Mouse (Mus musculus): ENCODE data around the gene Ift43. TPM values are rescaled to one million over a fixed set of nuclear protein-coding genes. Genes with fewer than 3 reads are reported as not detected.

The Ift43 gene
- polyA plus RNA-seq, 1 experiment from 2014 or later: 35.2 TPM

DNA sequence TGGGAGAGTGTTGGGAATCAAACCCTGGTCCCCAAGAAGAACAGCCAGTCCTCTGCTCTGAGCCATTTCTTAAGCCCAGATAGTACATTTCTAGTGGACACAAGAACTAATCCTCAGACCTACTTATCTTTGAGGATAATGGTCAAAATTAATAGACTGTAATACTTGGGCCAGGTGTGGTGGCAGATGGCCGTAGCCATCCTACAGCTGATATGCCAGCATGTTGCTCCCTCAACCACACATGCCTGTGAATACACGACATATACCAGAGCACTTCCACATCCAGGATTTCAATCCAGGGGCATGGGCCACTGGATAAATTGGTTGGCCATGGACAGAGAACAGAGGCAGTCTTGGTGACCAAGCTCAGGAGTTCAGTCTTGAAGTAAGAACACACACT is 27.0 kb upstream of the Ift43 start:
- WGBS: 82% methylated on average over 2 of the region's 2 CpGs
- no peak for ATAC-seq (ENCODE audit: low FRiP score)
- Histone ChIP-seq H3K4me2 (no peak overlapping the region), H3K36me3 (peaks cover 13% of the 10 kb centered on the region; the same call in 1 of the 2 replicates), H3K27me3 (replicated peaks) (no peaks in the 10 kb centered on the region), H3K9me3 (replicated peaks) (no peaks in the 10 kb centered on the region), H3K9ac (replicated peaks) (no peak overlapping the region), H3K27ac (replicated peaks) (no peak overlapping the region), H3K4me3 (replicated peaks) (no peak overlapping the region), H3K4me1 (no peaks in the 10 kb centered on the region)

DNA sequence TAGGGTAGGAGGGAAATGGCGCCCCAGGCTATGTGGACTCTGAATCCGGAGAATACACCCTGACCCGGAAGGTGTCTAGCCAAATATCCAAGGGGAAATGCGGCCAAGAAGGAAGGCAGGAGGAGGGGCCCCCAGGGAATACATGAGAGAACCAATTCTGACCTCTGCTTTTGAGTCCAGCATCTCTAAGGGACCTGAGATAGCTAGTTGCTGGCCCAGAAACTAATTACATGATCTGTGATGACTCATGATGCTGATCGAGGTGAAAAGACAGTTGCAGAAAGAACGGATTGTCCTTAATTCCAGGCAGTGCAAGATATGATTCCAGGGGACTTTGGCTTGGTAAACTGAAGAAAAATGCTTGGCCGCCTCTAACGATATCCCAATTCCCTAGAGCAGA is 25.4 kb upstream of the Ift43 start:
- no peak for ATAC-seq (ENCODE audit: low FRiP score)
- Histone ChIP-seq H3K4me3 (replicated peaks) (no peak overlapping the region), H3K4me2 (no peak overlapping the region), H3K27me3 (replicated peaks) (no peaks in the 10 kb centered on the region), H3K36me3 (peaks cover 15% of the 10 kb centered on the region; the same call in 1 of the 2 replicates), H3K9ac (replicated peaks) (no peak overlapping the region), H3K27ac (replicated peaks) (no peak overlapping the region), H3K9me3 (replicated peaks) (no peaks in the 10 kb centered on the region), H3K4me1 (no peaks in the 10 kb centered on the region)
- WGBS: 92% methylated on average over 8 of the region's 8 CpGs

DNA sequence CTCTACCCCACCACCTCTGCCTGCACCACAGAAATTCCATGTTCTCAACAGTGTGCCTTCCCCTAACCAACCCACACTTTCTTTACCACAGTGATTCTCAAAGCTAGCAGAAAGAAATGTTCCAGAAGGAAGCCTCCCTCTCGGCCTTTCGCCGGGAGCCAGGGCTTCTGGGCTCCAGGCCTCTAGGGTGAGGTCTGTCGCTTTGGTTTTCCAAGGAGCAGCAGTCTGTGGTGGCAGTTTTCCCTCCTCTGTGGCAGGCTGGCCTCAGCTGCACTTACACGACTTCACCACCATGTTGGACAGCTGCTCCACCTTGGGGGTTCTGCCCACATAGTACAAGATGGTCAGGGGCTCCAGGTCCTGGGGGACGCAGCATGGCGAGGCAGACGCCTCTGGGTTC is 24.8 kb upstream of the Ift43 start:
- no peaks in the 10 kb centered on the region for H3K9me3 ChIP-seq (replicated peaks)
- H3K27ac ChIP-seq (replicated peaks): no peak overlapping the region
- H3K27me3 ChIP-seq (replicated peaks): no peaks in the 10 kb centered on the region
- no peak overlapping the region for H3K9ac ChIP-seq (replicated peaks)
- no peak for ATAC-seq (ENCODE audit: low FRiP score)
- H3K4me3 ChIP-seq (replicated peaks): no peak overlapping the region
- no peak overlapping the region for H3K4me2 ChIP-seq
- WGBS: 83% methylated on average over 8 of the region's 8 CpGs
- no peaks in the 10 kb centered on the region for H3K4me1 ChIP-seq
- peaks cover 16% of the 10 kb centered on the region; the same call in 1 of the 2 replicates for H3K36me3 ChIP-seq

DNA sequence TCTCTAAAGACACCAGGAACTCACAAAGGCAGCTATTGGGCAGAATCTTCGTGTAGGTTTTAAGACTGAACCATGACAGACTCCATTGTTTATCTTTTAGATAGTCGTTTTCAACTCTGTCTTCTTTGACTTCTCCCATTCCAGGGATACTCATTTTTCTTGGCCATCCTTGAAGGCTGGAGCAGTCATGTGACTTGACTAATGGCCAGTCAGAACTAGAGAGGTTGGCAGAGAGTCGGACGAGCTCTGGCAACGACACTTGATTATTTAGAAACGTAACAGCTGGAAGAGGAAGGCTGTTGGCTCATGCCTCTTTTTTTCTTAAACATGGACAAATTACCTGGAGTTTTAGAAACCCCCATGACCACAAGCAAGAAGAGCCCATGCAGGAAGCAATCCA is 23.0 kb upstream of the Ift43 start:
- no peak overlapping the region for H3K4me3 ChIP-seq (replicated peaks)
- H3K36me3 ChIP-seq: peaks cover 16% of the 10 kb centered on the region; the same call in 1 of the 2 replicates
- no peaks in the 10 kb centered on the region for H3K27me3 ChIP-seq (replicated peaks)
- no peaks in the 10 kb centered on the region for H3K9me3 ChIP-seq (replicated peaks)
- H3K27ac ChIP-seq (replicated peaks): no peak overlapping the region
- 82% methylated on average over 6 of the region's 6 CpGs for WGBS
- no peak overlapping the region for H3K4me2 ChIP-seq
- no peaks in the 10 kb centered on the region for H3K4me1 ChIP-seq
- no peak overlapping the region for H3K9ac ChIP-seq (replicated peaks)
- ATAC-seq (ENCODE audit: low FRiP score): no peak

DNA sequence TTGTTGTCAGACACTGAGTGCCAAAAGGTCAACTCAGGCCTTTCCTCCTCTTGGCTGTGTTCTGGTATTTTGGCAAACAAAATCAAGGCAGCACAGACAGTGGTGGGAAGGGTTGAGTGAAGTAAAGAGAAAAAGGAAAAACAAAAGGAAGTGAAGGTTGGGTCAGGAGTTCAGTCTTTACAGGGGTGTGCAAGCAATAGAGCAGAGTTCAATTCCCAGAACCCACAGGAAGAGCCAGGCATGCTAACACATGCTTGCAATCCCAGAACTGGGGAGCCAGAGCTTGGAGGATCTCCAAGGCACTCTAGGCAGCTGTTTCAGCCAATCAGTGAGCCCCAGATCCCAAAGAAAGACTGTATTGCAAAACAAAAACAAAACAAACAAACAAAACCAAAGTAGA is 17.5 kb upstream of the Ift43 start:
- H3K4me2 ChIP-seq: no peak overlapping the region
- no peaks in the 10 kb centered on the region for H3K27me3 ChIP-seq (replicated peaks)
- H3K9me3 ChIP-seq (replicated peaks): no peaks in the 10 kb centered on the region
- no peak overlapping the region for H3K27ac ChIP-seq (replicated peaks)
- no peaks in the 10 kb centered on the region for H3K4me1 ChIP-seq
- H3K4me3 ChIP-seq (replicated peaks): no peak overlapping the region
- no peak for ATAC-seq (ENCODE audit: low FRiP score)
- 0 out of 2 replicates have a peak, but pooled peaks cover 2% of the 10 kb centered on the region for H3K36me3 ChIP-seq
- H3K9ac ChIP-seq (replicated peaks): no peak overlapping the region

DNA sequence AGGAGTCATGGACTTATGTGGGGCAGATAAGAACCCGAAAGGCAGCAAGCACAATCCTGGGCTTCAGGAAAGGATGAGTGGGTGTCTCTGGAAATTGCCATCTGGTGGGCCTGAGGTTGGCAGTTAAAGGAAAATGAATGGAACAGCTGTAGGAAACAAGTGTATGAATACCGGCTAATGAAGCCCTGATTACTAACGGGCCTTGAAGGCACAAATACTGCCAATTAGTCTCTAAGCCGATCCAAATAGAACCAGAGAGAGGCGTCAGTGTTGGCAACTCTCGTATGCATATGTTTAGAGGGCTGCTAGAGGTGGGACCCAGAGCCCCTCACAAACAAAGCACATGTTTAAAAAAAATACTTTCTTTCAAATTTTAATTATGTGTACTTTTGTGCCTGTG is 10.9 kb upstream of the Ift43 start:
- Histone ChIP-seq H3K4me1 (peaks cover 12% of the 10 kb centered on the region), H3K36me3 (no peaks in the 10 kb centered on the region), H3K9me3 (replicated peaks) (no peaks in the 10 kb centered on the region), H3K27ac (replicated peaks) (no peak overlapping the region), H3K9ac (replicated peaks) (no peak overlapping the region), H3K4me2 (no peak overlapping the region), H3K27me3 (replicated peaks) (peaks cover 3% of the 10 kb centered on the region; the same call in 1 of the 2 replicates), H3K4me3 (replicated peaks) (no peak overlapping the region)
- 54% methylated on average over 6 of the region's 6 CpGs for WGBS
- no peak for ATAC-seq (ENCODE audit: low FRiP score)

DNA sequence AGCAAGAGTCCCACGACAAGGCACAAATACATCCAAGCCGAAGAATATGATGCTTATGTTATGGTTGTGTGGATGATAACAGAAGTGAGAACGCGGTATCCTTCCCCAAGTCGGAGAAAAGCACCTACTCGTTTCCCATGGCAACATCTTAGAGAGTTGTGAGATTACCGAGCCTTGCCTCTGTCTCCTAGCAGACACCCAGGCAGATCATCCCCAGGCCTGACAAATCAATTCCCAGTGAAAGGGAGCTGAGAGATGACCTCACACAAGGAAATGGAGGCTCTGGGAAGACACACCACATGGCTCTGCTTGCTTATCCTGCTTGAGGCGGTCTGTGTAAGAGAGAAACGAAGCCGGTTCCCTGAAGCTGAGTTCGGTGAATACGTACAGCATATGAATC is 7.7 kb upstream of the Ift43 start:
- Histone ChIP-seq H3K9ac (replicated peaks) (no peak overlapping the region), H3K4me1 (peaks cover 39% of the 10 kb centered on the region), H3K4me2 (no peak overlapping the region), H3K36me3 (no peaks in the 10 kb centered on the region), H3K4me3 (replicated peaks) (no peak overlapping the region), H3K9me3 (replicated peaks) (no peaks in the 10 kb centered on the region), H3K27ac (replicated peaks) (no peak overlapping the region), H3K27me3 (replicated peaks) (peaks cover 3% of the 10 kb centered on the region; the same call in 1 of the 2 replicates)
- WGBS: 88% methylated on average over 12 of the region's 12 CpGs
- no peak for ATAC-seq (ENCODE audit: low FRiP score)

DNA sequence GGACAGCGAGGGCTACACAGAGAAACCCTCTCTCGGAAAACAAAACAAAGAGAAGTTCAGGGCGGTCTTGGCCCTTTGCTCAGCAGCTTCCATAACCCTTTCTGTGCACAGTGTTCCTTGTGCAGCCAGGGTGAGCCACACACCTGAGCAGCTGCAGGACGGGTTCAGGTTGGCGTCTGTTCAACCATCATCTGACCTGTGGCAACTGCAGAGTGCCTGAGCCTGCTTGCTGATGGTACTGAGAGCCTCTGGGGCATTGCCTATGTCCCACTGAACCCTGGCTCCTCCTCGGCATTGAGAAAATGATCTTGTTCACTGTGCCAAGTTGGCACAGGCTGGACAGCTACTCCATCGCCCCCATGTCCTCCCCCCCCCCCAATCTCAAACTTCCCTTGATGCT is 7.0 kb upstream of the Ift43 start:
- H3K4me3 ChIP-seq (replicated peaks): no peak overlapping the region
- no peaks in the 10 kb centered on the region for H3K9me3 ChIP-seq (replicated peaks)
- ATAC-seq (ENCODE audit: low FRiP score): no peak
- H3K4me1 ChIP-seq: peaks cover 39% of the 10 kb centered on the region
- H3K36me3 ChIP-seq: no peaks in the 10 kb centered on the region
- no peak overlapping the region for H3K9ac ChIP-seq (replicated peaks)
- H3K4me2 ChIP-seq: peak overlapping the region; percentile 99; the same call in 1 of the 2 replicates
- 84% methylated on average over 7 of the region's 7 CpGs for WGBS
- H3K27me3 ChIP-seq (replicated peaks): peaks cover 3% of the 10 kb centered on the region; the same call in 1 of the 2 replicates
- no peak overlapping the region for H3K27ac ChIP-seq (replicated peaks)

DNA sequence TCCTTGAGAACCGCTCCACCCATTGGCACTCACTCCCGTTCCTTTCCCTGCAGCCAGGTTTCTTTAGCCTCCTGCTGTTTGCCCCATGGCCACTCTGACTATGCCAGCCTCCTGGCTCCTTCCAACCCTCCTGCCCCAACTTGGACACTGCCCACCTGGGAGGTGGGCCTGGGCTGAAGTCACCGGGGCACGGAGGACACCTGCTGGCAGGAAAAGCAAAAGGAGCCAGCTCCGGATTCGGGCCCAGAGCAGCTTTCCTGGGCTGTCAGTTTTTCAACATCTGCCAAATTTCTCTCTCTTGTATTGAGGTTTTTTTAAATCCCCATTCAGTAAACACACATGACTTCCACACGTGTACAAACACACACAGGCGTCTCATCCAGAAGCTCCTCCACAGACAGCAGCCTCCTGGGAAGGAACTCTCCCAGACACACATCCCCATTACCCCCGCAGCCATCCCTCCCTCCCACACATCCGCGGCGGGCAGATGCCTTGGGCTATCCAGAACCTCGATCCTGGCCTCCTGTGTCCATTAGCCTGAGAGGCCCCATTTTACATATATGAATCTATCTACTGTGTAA is 5.9 kb upstream of the Ift43 start:
- Histone ChIP-seq H3K4me1 (peaks cover 39% of the 10 kb centered on the region), H3K4me2 (peak overlapping the region; percentile 99), H3K27ac (replicated peaks) (no peak overlapping the region), H3K27me3 (replicated peaks) (peaks cover 8% of the 10 kb centered on the region), H3K4me3 (replicated peaks) (peak overlapping the region; percentile 56), H3K9ac (replicated peaks) (peak overlapping the region; percentile 23; the same call in 1 of the 2 replicates), H3K36me3 (no peaks in the 10 kb centered on the region), H3K9me3 (replicated peaks) (no peaks in the 10 kb centered on the region)
- ATAC-seq (ENCODE audit: low FRiP score): no peak
- WGBS: 11% methylated on average over 13 of the region's 13 CpGs

DNA sequence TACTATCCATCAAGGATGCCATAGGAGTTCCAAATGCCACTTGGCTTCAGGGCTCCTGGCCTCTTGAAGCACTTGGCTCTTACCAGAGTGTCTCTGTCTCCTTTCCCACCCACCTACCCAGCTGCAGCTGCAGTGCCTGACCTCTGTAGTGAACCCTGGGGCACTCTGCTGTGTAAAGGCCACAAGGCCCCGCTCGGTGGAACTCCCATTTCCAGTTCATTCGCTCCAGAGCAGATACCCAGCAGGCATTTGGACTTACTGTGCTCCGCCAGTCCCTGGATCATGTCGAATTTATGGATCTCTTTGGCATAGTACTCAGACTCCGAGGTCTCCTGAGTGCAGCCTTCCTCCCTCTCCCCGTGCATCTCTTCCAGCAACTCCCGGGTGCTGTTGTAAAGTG is 5.0 kb upstream of the Ift43 start:
- Histone ChIP-seq H3K4me3 (replicated peaks) (peak overlapping the region; percentile 56), H3K9me3 (replicated peaks) (no peaks in the 10 kb centered on the region)

DNA sequence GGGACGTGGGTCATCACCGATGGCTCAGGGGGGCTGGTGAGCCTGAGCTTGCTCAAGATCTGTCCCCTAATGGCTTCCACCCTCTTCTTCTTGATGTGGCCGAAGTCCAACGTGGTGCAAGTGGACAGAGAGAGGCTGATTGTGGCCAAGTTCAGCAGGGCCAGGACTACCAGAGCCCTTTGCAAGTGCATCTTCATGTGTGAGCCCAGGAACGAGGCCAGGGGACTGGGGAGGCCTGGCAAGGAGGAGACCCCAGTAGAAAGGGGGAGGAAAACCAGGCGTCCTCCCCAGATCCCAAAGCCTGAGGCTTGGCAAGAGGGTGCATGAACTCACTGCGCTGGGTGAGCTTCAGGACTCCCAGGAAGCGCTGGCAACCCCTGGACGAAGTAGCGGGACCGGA is 4.6 kb upstream of the Ift43 start:
- Histone ChIP-seq H3K4me2 (peak overlapping the region; percentile 99), H3K36me3 (no peaks in the 10 kb centered on the region), H3K4me3 (replicated peaks) (peak overlapping the region; percentile 56), H3K9me3 (replicated peaks) (no peaks in the 10 kb centered on the region), H3K27me3 (replicated peaks) (peaks cover 8% of the 10 kb centered on the region), H3K27ac (replicated peaks) (peak overlapping the region; percentile 81), H3K4me1 (peaks cover 39% of the 10 kb centered on the region), H3K9ac (replicated peaks) (peak overlapping the region; percentile 70)
- 26% methylated on average over 11 of the region's 11 CpGs for WGBS
- no peak for ATAC-seq (ENCODE audit: low FRiP score)

More for the DNA sequence above, 5.0 kb upstream of the Ift43 start:
- Histone ChIP-seq H3K9ac (replicated peaks) (peak overlapping the region; percentile 70), H3K4me1 (peaks cover 39% of the 10 kb centered on the region), H3K36me3 (no peaks in the 10 kb centered on the region), H3K27ac (replicated peaks) (no peak overlapping the region), H3K4me2 (peak overlapping the region; percentile 99), H3K27me3 (replicated peaks) (peaks cover 8% of the 10 kb centered on the region)
- 14% methylated on average over 8 of the region's 8 CpGs for WGBS
- no peak for ATAC-seq (ENCODE audit: low FRiP score)

DNA sequence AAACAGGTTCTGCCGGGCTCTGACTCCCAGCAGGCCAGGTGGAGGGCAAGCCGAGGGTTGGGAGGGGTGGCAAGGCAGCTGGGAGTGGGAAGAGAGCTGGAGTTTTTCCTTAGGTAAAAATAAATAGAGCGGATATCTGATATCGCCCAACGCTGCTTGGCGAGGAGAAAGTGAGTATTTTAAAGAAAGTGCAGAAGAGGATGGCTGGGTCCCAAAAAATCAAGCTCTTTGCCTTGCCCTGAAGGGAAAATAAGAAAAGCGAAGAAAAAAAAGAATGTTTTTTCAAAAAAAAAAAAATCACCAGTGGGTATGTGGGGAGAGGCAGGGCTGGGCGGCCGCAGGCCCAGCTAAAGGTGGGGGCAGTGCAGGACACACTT is 4.2 kb upstream of the Ift43 start:
- peaks cover 8% of the 10 kb centered on the region for H3K27me3 ChIP-seq (replicated peaks)
- peak overlapping the region; percentile 81 for H3K27ac ChIP-seq (replicated peaks)
- no peak for ATAC-seq (ENCODE audit: low FRiP score)

More for the DNA sequence above, 4.2 kb upstream of the Ift43 start:
- Histone ChIP-seq H3K9ac (replicated peaks) (peak overlapping the region; percentile 70), H3K9me3 (replicated peaks) (no peaks in the 10 kb centered on the region), H3K4me3 (replicated peaks) (peak overlapping the region; percentile 56), H3K4me2 (peak overlapping the region; percentile 99), H3K4me1 (peaks cover 43% of the 10 kb centered on the region), H3K36me3 (no peaks in the 10 kb centered on the region)
- WGBS: 18% methylated on average over 9 of the region's 9 CpGs
